Mouse (Mus musculus) brain, embryonic 14.5 days (tissue): ENCODE data around the gene Dusp5.

ENCODE experiments used
- CTCF ChIP-seq: fragments of 200-500 bp; IDR thresholded peaks from 2 replicates; pipeline ENCODE4 v1.5.1; 2012; ENCODE audit warnings: inconsistent platforms, mild to moderate bottlenecking, moderate library complexity, borderline replicate concordance; ENCODE audit not compliant: insufficient read depth, insufficient read length; ENCODE audit errors: extremely low read depth
- POLR2A ChIP-seq: fragments of 200-500 bp; IDR thresholded peaks from 2 replicates; pipeline ENCODE4 v1.6.1; 2012; ENCODE audit warnings: mild to moderate bottlenecking, inconsistent platforms, borderline replicate concordance; ENCODE audit not compliant: poor library complexity, insufficient read depth, insufficient read length, severe bottlenecking; ENCODE audit errors: extremely low read depth

DNA sequence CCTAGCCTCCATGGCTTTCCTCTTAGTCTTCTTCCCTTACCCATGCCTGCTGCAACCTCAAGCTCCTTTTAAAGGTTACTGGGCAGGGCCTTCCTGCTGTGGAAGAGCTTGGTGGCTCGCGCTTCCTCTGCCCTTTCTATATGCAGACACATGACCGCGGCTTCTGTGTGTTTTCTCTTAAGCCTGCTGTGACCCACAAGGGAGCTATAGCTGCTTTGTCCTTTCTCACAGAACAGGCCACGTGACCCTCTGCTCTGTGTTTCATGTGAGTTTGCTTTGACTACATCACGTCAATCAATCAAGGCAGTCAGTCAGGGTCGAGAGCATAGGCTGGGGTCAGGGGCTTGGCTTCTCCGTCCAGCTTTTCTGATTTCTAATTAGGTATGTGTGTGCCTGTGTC, 18.7 kb downstream of the Dusp5 start:
- TF ChIP-seq POLR2A = no peak
- TF ChIP-seq CTCF = no peak
